Mouse (Mus musculus): ENCODE measurements around the gene Tcte1.

GRCm38 (mm10) chr17:45490532-45491154 is 32.6 kb upstream of the Tcte1 start:
- TF ChIP-seq GATA1 (IDR thresholded peaks at IDR 0.05; ENCODE audit: borderline replicate concordance, low read length) (no peak), FLI1 (IDR thresholded peaks at IDR 0.05; ENCODE audit: low read length) (no peak)

Data from megakaryocyte, embryonic 14.5 days (primary cell).